Mouse (Mus musculus): ENCODE results near the gene Cage1.

GRCm38 (mm10) chr13:38049888-38050287, 13.0 kb upstream of the Cage1 start:
- no peak for TF ChIP-seq POLR2A (IDR thresholded peaks at IDR 0.05; ENCODE audit: extremely low read depth, insufficient read depth, low read length)
- TF ChIP-seq CTCF (IDR thresholded peaks at IDR 0.05; ENCODE audit: extremely low read depth, insufficient read depth, low read length) = no peak
